20 mouse cellular contexts compared by ENCODE assay signal in genomic region chr6:50782221-50782620, GRCm38 (mm10).
"Had no signal": no experiment of that assay in that cellular context is flagged by ENCODE, and none has a peak within 500 bp of the region (broad histone marks: within the 10 kb centered on the region; RNA-seq: fewer than 3 reads in every experiment).

No protein-coding gene starts in this region.

- H3K27ac ChIP-seq: kidney, postnatal 0 days; limb, embryonic 10.5 days; limb, embryonic 13.5 days; liver, embryonic 12.5 days; liver, embryonic 15.5 days; lung, embryonic 15.5 days; neural tube, embryonic 12.5 days had no signal

- H3K4me1 ChIP-seq: liver, embryonic 12.5 days; liver, embryonic 15.5 days; megakaryocyte, embryonic 14.5 days had no signal

- H3K9ac ChIP-seq: limb, embryonic 13.5 days; liver, embryonic 12.5 days; liver, embryonic 15.5 days; lung, embryonic 15.5 days; midbrain, embryonic 12.5 days; neural tube, embryonic 12.5 days had no signal

- H3K36me3 ChIP-seq: limb, embryonic 10.5 days; limb, embryonic 13.5 days; liver, embryonic 12.5 days; liver, embryonic 15.5 days; lung, embryonic 15.5 days; midbrain, embryonic 12.5 days; neural tube, embryonic 12.5 days had no signal

- DNase-seq: kidney, adult 2 months; kidney, postnatal 25 days; layer of hippocampus, adult 9-11 months; liver; lung, adult 18-20 months; lung, postnatal 10 days; lung, postnatal 36 days; retina, postnatal 1 day; right cerebral cortex, postnatal 25 days; thymus, postnatal 25 days had no signal

- H3K27me3 ChIP-seq: liver, embryonic 12.5 days; lung, embryonic 15.5 days; midbrain, embryonic 12.5 days; neural tube, embryonic 12.5 days had no signal

- H3K9me3 ChIP-seq: limb, embryonic 10.5 days; liver, embryonic 12.5 days; liver, embryonic 15.5 days; lung, embryonic 15.5 days; midbrain, embryonic 12.5 days; neural tube, embryonic 12.5 days had no signal

- H3K4me2 ChIP-seq: limb, embryonic 13.5 days; liver, embryonic 12.5 days; liver, embryonic 15.5 days; lung, embryonic 15.5 days; midbrain, embryonic 12.5 days; neural tube, embryonic 12.5 days had no signal

- ATAC-seq: liver, embryonic 12.5 days had no signal

- H3K4me3 ChIP-seq: layer of hippocampus, adult 2 months; limb, embryonic 10.5 days; limb, embryonic 13.5 days; liver, embryonic 12.5 days; liver, embryonic 15.5 days; lung, embryonic 15.5 days; megakaryocyte, embryonic 14.5 days; midbrain, embryonic 12.5 days; neural tube, embryonic 12.5 days had no signal
